Mouse (Mus musculus): ENCODE measurements around the gene Rnf31. TPM values are rescaled to one million over a fixed set of nuclear protein-coding genes. Genes with fewer than 3 reads are reported as not detected.

The Rnf31 gene
- total RNA-seq, 1 experiment from 2014 or later: 49.3 TPM

DNA sequence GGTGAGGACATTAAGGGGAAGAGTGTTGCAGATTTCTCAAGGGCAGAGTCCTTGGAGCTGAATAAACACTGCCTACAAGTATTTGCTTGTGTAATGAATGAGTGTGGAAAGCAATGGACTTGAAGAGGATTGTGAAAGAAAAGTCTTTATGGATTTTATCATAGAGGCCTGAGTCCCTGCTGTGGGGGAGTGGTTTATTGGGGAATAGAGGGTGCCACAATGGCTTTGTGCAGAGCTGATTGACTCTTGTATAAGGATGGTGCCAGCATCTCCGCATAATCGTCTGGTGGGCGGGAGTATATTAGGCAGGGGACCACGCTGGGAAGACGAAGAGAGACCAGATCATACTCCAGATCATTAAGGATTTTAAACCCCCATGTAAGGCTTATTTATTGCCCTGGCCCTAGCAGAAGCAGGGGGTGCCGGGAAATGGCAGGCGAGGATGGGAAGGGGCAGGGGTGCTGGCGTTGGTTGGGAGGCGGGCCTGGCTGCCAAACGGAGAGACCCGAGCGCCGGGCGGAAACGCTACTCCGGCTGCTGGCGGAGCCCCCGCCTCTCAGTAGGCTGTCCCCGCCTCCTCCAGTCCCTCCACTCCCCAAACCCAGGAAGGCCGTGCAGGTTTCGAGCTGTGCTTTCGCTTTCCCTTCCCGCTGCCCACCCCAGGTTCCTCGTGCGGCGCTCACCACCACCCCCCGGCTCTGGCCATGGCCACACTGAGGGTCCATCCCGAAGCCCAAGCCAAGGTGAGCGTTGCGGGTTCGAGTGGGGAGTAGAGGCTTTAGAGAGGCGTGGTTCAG, 13.4 kb upstream of the Rnf31 start, which contains the start of gene Psme1:
Gene Psme1 (plus strand): TSS at position 253 of the 797 bp plus-strand sequence.
- DNase-seq: peak; percentile 83

DNA sequence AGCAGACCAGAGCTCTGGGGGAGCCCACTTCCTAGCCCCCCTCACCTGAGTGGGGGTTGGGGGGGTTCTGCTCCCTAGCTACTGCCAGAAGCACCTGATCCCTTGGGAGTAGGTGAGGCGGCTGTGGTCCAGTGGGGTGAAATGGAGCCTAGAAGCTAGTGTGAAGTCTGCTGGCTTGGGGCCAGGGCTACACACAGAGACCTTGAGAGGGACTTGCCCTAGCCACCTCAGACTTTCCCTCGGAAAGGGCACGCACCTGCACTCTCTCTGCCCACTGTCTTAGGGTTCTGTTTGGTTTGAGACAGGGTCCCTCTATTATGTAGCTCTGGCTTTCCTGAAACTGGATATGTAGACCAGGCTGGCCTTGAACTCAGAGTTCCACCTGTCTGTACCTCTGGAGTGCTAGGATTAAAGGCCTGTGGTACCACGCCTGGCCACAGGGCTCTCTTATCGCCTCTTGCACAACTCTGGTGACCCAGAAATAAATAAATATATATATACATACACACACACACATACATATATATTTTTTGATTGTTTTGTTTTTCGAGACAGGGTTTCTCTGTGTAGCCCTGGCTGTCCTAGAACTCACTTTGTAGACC, 12.7 kb upstream of the Rnf31 start:
- DNase-seq: peak; percentile 80

DNA sequence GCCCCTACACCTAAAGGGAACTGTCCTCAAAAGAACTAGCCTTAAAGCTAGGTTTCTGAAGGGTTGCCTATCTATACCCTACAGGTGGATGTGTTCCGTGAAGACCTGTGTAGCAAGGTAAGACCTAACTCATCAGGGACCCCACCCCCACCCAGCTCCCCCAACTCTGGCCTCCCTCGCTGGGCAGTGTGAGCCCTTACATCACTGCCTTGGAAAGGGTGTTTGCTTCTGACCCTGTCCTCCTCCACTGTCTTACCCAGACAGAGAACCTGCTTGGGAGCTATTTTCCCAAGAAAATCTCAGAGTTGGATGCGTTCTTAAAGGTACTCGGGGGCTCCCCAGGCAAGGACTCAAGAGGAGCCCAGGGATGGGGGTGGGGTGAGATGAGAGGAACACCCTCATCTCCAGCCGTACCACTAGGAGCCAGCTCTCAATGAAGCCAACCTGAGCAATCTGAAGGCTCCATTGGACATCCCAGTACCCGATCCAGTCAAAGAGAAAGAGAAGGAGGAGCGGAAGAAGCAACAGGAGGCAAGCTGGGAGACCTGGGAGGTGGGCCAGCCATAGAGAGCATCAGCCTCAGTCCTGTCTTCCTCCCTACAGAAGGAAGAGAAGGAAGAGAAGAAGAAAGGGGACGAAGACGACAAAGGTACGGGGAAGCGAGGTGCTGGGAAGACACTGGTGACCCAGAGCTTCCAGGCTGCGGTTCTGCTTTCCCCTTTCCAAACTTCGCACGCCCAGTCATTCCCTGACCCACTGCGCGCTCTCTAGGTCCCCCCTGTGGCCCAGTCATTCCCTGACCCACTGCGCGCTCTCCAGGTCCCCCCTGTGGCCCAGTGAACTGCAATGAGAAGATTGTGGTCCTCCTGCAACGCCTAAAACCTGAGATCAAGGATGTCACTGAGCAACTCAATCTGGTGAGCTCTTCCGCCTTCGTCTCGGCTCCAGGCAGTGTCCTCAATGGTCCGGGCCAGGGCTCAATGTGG, 11.7 kb upstream of the Rnf31 start:
- no peak for DNase-seq

DNA sequence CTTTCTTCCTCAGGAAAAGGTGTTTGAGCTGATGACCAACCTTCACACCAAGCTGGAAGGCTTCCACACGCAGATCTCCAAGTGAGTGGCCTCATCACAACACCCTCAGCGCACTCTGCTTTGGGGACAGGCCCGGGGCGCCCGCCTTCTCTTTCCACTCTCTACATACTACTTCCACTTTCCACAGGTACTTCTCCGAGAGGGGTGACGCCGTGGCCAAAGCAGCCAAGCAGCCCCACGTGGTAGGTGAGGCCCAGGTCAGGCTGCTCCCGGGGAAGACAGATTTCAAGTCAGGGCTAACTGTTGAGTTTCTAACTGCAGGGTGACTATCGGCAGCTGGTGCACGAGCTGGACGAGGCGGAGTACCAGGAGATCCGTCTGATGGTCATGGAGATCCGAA, 10.8 kb upstream of the Rnf31 start:
- no peak for DNase-seq

DNA sequence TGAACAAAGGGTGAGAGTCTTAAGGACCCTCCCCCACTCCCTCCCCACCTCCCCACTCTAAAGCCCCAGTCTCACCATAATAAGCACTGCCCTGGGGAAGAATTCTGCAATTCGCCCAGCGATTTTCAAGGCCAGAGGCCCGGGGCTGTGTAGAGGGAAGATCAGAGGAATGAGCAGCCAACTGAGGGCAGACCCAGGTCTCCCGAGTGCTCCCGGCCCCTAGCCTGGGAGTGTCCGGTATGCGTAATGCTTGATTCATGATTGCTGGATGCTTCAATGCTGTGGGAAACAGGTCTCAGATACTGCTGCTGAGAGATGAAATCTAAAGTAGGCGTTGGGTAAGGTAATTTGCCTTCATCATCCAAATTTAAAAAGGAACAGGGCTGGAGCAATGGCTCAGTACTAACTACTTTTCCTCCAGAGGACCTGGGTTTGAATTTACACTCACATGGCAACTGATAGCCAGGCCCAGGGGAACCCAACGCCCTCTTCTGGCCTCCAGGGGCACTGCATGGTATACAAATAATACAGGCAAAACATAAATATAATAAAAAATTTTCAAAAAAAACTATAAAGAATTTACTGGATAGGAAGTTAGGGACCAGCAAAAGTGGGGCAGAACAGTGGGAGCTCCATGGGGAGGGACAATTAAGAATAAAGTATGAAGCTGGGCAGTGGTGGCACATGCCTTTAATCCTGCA, 9.4 kb upstream of the Rnf31 start:
- no peak for DNase-seq

DNA sequence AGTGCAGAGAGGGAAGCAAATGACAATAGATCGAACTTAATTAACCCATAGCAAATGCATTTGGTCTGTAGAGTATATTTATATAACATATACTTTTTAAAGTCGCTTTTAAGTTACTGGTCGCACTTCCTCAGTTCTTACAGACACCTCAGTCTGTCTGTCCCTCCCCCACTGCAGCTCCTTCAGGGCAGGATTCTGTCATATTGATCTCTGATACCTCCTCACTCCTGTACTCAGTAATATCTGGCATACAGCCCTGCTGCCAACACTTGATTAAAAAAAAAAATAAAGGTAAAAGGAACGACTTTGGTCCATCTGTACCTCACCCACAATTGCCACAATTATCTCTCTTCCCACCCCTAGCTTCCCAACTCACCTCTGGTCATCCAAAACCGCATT, 7.2 kb upstream of the Rnf31 start:
- no peak for DNase-seq

DNA sequence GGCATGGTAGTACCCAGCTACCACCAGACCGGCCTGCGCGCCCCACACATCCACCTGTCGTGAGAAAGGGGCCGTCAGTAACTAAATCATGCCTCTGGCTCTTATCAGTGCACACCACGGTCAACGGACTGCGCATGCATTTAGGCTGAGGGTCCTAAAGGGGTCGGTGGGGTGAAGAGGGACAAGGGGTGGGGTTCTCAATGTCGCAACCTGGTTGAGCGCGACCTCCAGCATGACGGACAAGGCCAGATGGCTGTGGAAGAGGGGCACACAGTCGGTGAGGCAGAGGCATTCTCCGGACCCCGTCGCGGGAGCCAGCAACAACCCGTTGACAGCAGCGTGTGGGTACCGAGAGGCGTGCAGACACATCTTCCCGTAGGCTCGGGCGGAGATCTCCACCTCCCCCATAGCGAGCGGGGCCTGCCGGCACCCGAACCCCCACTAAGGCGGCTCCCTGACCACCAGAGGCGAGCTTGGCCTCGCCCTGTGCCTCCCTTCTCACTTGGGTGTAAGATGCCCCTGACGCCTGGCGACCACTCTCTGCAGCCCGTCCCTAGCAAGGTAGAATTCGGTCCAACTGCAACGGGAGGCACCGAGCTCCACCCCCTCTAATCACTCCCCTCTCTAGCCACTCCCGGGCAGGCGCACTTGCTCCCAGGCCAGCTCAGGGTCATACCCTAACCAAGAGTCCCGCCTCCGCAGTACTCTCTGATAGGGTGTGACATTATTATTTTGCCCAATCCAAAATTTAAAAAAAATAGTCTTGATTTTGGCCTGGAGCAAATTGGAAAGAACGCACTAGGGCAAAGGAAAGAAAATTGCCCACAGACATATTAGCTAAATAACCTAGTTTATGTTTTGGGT, 6.6 kb upstream of the Rnf31 start, which contains the start of gene Emc9:
Gene Emc9 (minus strand): TSS at position 601 of the 864 bp plus-strand sequence.
- peak; percentile 89 for DNase-seq

DNA sequence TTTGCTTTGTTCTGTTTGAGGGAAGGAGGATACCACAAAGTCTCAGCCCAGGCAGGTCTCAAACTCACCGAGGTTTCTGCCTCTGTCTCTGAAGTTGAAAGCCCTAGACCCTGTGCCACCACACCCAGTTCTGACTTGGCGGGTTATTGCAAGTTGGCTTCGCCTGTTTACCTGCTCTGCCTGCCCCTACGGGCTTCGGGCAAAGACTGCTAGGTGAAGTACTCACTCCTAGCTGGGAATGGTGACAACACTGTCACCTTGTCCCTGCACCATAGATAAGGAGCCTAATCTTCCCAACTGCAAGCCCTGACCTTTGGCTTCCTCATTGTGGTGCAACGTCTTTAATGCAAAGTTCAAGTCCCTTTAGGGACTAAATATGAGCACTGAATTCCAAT, 5.9 kb upstream of the Rnf31 start:
- no peak for DNase-seq

DNA sequence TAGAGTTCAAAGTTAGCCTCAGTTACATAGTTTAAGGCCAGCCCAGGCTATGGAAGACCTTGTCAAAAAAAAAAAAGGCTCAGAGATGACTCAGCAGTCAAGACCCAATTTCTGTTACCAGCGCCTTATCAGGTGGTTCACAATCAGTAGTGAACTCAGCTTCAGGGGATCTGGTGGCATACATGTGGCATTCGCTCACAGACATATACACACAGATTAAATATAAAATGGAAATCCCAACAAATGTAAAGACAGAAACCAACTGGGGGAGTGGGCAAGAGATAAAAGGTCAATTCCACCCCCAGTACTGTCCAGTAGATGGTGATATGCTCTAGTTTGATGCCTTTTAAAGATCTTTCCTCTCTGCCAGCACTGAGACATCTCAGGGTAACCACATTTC, 5.4 kb upstream of the Rnf31 start:
- DNase-seq: no peak

DNA sequence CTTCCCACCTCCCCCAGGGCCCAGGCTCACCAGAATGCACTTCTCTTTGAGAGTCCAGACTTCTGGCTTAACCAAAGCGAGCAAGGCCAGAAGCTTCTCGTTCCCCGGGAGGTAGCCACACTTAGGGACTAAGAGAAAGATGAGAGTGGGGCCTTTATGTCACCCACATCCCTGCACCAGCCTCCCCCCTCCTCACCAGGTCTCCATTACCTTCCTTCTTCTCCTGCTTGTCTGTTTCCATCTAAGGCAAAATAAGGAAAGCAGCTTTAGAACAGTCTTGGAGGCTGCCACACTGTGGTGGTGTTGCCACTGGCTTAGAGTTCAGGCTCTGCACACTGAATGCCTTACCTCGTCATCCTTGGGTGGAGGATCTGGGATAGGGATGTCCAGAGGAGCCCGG, 2.2 kb upstream of the Rnf31 start:
- DNase-seq: no peak

DNA sequence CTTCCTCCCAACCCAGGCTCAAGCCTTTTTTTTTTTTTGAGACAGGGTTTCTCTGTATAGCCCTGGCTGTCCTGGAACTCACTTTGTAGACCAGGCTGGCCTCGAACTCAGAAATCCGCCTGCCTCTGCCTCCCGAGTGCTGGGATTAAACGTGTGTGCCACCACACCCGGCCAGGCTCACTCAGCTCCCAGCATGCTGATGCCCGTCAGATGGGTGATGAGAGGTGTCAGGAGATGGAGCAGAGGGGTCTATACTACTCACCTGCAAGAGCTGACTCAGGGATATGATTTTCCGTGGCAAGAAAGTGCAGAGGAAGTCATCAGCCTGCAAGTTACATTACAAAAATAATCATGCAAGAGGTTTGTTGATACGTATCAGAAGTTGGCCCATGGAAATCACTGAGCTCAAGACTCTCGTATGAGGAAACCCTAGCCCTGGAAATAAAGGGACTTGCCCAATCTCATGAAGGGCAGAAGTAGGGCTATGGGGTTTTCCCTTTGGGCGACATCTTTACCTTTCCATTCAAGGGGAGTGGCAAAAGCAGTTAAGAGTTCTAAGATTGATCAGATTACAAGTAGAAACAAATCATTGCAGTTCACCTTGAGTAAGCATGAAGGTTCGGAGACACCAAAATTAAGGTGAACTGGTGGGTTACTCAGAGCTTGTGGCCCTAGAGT, 1.6 kb upstream of the Rnf31 start:
- no peak for DNase-seq

DNA sequence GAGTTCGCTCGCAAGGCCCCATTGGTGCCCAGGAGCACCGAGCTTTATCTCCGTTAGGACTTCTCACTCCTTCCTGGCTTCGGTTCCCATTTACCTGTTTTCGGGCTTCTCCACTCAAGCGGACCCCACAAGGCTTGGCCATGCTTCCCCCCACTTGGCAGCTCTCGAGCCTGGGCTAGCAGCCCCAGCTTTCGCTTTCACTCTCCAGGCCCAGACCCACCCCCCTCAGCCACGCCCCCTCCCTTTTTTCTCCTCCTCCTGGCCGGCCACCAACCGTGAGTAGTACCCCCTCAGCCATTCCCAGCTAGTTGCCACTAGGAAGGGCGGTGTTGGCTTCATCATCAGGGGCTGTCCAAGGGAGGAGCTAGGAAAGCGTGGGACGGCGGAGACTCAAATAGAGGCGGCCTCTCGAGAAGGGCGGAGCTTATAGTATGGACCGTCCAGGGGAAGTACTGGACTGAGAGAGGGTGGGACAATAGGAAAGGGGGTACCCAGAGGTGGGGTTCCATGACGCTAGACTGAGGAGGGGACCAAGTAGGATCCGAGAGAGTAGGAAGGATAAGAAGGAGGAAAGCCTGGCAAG, 669 bp upstream of the Rnf31 start, which contains the start of gene Psme2:
Gene Psme2 (minus strand): TSS at position 366 of the 583 bp plus-strand sequence.
- peak; percentile 90 for DNase-seq

DNA sequence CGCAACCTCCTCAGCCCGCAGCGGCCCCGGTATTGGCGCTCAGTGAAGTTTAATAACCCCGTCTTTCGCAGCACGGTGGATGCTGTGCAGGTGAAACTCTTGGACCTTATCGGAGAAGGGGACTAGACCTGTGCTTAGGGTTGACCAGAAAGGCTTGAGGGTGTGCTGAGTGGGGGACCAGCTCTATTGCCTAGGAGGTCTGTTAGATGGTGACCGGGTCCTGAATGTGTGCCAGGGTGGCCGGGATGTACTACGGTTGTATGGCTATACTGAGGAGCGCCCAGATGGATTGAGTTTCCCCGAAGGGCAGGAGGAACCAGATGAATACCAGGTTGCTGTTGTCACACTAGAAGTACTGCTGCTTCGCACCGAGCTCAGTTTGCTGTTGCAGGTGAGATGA, 718 bp downstream of the Rnf31 start:
- DNase-seq: no peak

DNA sequence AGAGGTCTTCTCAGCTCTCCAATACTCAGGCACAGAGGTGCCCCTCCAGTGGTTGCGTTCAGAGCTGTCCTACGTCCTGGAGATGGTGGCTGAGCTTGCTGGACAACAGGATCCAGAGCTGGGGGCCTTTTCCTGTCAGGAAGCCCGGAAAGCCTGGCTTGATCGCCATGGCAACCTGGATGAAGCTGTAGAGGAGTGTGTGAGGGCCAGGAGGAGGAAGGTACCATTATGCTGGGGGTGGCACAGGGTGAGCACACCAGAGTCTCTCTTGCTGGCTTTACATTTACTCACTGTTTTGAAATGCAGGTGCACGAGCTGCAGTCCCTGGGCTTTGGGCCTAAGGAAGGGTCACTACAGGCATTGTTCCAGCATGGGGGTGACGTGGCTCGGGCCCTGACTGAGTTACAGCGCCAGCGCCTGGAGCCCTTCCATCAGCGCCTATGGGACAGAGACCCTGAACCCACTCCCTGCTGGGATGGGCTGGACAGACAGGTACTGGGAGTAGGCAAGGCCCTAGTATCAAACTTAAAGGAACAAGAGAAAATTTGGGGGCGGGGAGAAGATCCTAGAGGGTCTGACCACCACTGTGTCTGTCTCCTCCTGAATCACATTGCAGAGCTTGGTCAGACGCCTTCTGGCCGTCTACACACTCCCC, 4.7 kb downstream of the Rnf31 start:
- no peak for DNase-seq

DNA sequence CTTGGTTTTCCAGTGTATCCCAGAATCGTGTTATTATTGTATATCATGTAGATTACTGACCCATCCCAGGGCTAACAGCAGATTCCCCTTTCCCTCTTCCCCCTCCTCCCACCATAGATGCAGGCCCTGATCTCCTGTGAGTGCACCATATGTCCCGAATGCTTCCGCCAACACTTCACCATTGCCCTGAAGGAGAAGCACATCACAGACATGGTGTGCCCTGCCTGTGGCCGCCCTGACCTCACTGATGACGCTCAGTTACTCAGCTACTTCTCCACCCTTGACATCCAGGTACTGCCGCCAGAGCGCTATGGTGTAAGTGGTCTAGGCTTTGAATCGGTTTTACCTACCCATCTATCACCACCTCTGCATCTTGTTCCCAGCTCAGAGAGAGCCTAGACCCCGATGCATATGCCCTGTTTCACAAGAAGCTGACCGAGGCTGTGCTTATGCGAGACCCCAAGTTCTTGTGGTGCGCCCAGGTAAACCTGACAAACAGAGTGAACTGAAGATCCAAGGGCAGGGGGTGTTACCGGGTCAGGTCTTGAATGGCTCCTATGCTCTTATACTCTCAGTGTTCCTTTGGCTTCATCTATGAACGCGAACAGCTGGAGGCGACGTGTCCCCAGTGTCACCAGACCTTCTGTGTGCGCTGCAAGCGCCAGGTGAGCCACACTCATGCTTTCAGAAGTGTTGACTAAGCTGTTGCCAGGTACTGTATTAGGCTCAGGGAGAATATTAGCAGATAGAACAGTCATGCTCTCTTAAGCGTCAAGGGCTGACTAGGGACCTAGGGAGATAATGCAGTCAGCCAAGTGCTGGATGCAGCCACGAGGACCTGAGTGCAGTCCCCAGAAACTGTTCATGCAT, 7.2 kb downstream of the Rnf31 start:
- no peak for DNase-seq

DNA sequence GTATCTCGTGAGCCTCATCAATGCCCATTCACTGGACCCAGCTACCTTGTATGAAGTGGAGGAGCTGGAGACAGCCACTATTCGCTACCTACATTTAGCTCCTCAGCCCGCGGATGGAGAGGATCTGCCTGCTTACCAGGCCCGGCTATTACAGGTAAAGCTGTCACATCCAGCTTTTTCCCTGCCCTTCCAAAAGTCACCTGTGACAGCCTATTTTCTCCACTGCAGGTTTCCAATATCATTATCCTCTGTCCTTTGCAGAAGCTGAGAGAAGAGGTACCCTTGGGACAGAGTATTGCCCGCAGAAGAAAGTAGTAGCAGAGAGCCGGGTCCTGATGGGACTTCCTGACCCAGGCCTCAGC, 11.7 kb downstream of the Rnf31 start, which contains the start of gene Irf9:
Gene Irf9 (plus strand): TSS at position 301 of the 362 bp plus-strand sequence.
- DNase-seq: no peak

DNA sequence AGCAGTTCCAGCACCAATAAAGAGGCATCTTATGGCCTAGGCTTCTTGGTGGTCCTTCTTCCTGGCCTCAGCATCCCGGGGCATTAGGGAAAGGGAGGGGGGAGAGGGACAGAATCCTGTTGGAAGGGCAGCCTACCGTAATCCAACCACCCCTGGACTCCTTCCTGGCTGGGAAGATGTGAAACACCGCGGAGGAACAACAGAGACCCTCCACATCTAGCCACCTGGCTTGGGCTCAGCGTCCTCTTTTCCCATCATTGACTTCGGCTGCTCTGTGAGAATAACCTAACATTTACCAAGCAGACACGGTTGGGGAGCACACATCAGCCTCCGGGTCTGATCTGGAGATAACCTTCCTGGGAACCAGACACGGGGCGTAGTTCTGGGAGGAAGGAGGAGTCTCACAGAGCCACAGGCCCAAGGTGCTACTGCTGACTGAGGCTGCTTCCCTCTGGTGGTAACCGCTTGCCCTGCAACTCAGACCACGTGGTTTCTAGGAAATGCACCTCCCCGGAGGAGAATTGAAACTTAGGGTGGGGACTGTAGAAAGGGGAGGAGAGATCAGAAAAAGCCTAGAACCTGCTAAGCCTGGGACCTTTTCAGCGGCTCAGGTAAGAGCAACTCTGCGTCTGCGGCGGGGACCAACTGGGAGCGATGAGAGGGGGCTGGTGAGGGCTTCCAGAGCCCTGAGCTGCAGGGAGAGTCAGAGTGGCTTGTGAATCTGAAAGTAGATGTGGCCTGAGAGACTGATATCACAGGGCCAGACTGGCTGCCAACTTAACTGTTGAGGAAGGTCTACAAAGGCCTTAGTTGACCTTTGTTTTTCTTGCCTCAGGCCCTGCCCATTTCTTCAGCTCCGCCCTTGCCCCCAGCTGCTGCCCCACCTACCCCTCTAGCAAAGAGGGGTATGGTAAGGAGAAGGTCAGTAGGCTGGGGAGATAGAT, 12.4 kb downstream of the Rnf31 start:
- peak; percentile 86 for DNase-seq

Data from adrenal gland, postnatal 25 days (tissue).